Mouse (Mus musculus): ENCODE measurements at regions not wholly inside any gene's neighbourhood (a gene's known extent, or its start where the extent isn't known, plus 50 kb on each side); places are given as distances from the start of the nearest gene placed in this dataset.
A peak's percentile ranks its signal among the peaks of the same experiment; 100 is the strongest.
"Not testable (repeated sequence)": the region's sequence is repeated elsewhere in the genome, so short reads cannot be mapped to it uniquely, and the experiment has no call there.

DNA sequence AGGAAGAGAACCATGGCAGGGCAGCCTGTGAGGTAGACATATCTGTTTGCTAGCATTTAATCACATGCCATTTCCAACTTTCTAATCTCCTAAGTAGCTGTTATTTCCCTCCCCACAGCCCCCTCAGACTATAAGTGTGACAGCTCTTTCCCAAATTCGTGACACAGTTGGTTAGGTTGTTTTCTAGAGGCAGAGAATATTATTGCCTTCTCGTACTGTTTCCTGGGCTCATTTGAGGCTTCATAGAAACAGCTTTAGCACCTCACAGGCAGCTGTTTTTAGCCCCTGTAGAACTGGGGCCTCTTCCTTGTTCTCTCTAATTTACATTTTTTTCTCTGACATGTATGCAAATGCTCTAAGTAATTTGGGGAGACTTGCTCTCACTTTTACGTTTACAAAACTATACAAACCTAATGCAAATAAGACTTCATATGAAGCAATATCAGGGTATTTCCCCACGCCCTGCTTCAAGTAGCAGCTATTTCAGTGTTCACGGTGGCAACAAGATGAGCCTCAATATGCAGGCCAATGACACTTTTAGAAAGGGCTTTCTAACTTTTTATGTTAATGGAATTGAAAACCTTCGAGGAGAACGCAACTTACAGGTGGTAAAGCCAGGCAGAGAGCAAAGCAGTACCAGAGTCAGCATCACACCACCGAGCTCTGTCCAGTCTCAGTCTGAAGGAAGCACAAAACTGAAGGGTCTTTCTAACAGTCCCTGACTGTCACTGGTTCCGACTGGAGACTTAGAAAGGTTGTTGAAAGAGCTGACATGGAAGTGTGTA, 79.4 kb downstream of the Fam43a start:
- DNase-seq (ENCODE audit: extremely low spot score in 1 of 2, low spot score in 2 of 2), result no peak
- intact Hi-C loops (cut with DNase I), result no loop called here

DNA sequence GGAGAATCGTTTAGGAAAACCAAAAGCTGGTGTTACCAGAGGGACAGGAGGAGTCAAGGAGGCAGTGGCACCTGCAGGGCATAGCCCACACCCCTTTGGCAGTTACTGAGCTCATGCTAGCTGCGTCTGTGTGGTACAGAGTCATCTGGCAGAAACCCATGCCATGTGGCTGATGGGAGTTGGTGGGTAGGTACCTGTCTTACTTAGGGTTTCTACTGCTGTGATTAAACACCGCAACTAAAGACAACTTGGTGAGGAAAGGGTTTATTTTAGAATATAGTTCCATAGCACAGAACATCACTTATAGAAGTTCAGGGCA, 79.9 kb downstream of the Fam43a start:
- DNase-seq (ENCODE audit: extremely low spot score in 1 of 2, low spot score in 2 of 2), result no peak
- intact Hi-C loops (cut with DNase I), result no loop called here

DNA sequence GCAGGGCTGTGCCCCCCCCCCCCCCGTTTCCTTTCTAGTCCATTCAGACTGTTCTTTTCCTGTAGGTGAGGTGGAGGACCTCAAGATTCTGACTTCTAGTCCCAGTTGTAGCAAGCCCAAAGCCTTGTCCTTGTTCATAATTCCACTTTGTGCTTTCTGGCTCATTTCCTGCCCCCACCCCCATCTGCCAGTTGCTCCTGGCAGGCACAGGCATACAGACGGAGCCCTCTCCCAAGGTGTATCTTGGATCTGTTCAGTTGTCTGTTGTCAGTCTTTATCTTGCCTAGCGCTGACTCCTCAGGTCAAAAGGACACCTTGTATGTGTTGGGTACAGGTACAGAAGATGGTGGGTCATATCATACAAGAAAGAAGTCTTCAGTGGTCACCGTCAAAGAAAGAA, 81.9 kb downstream of the Fam43a start:
- no peak for DNase-seq (ENCODE audit: extremely low spot score in 1 of 2, low spot score in 2 of 2)
- intact Hi-C loops (cut with DNase I), result no loop called here

DNA sequence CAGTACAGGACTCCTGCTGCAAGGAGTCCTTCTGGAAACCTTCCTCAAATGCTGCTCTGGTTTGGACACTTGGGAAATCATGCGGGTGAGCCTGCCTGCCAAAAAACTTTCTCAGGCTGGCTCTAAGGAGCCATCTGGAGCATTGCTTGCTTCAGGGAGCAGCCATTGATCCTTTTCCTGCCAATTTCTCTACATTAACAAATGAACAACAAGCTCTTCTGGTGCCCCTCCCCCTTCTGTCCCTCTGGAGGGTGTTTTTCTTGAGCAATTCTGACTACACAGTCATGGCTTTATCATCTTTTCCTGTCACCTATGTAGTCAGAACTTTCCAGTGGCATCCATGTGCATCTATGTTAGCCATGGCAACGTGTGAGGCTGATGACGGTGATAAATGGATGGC, 84.5 kb downstream of the Fam43a start:
- intact Hi-C loops (cut with DNase I), result no loop called here
- peak in 1 of 2 experiments; percentile 71 for DNase-seq (ENCODE audit: extremely low spot score in 1 of 2, low spot score in 2 of 2)

DNA sequence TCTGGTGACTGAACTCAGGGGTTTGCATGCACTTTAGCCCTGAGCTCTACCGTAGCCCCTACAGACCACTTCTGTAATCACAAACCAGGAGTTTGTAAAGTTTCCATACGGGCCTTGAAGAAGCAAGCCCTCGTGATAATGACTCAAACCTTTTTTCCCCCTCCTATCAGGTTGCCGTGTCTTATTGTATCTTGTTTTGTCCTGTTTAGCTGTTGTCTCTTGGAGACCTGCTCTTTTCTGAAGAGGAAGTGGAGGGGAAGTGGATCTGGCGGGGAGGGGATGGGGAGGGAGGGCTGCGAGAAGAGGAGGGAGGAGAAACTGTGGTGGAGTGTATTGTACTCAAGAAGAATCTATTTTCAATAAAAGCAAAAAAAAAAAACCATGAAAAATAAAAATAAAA, 87.0 kb downstream of the Fam43a start:
- DNase-seq (ENCODE audit: extremely low spot score in 1 of 2, low spot score in 2 of 2), result no peak
- intact Hi-C loops (cut with DNase I), result no loop called here

DNA sequence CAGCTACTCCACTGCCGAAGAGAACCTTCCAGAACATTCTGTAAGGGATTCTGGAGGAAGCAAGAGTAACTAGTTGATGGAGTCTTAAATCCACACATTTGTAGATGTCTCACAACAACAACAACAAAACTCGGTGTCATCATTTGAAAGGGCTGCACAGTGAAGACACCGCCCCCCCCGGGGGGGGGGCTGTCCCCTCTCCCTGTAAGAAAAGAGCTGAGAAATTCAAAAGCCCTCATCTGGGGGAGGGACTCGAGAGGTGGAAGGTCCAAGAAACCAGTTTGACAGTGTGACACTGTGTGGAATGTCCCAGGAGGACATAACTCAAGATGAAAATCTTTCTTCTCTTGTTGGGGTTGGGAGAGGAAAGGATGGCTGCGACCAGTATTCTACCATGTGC, 87.7 kb downstream of the Fam43a start:
- intact Hi-C loops (cut with DNase I), result no loop called here
- DNase-seq (ENCODE audit: extremely low spot score in 1 of 2, low spot score in 2 of 2), result no peak

DNA sequence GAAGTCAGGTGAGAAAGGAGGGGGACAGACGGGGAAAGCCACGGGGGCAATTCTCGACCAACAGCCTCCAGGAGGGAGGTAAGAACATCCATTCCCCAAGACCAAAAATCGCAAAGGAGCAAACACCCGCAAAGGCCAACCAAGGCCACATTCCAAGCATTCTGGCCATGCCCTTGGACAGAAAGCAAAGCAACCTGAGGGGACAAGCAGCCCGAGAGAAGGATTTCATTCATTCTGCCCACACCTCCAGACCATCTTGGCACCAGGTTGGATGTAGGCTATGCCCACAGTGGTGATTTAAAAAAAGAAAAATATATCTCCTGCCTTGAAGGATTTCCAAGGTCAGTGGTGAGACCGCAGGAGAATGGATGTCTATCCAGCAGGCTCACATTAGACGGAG, 88.2 kb downstream of the Fam43a start:
- intact Hi-C loops (cut with DNase I), result no loop called here
- no peak for DNase-seq (ENCODE audit: extremely low spot score in 1 of 2, low spot score in 2 of 2)

DNA sequence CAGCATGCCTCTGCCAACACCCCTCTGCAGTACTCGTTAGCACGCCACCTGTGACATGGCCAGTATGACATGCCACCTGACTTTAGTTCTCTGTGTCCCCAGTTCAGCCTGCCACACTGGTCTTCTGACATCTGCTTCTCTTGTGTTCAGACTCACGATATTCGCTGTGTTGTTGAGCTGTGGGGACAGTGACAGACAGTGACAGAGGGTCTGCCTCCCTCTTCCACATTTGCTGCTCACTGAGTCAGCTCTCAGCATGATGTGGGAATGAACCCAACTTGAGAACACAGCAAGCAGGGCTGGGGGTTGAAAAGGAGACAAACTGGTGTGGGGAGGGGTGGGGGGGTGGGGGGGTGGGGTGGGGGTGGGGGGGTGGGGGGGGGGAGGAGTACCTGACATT, 91.0 kb downstream of the Fam43a start:
- intact Hi-C loops (cut with DNase I), result no loop called here
- DNase-seq (ENCODE audit: extremely low spot score in 1 of 2, low spot score in 2 of 2), result no peak

DNA sequence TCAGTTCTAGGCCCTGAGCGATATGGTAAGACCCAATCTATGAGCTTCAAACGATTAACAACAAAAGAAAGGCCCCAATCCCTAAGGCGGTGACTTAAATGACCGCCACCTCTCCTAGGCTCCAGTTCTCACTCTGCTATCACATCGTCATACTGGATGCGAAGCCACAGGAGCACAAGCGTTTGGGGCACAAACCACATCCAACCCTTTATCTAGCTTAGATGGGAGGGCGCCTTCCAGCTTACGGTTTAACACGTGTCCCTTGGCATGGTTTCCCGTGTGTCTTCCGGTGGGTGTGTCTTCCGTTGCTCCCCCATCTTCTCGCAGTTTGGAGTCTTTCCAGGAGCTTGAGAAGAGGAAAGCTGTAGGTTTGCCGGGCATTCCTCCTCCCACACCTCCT, 92.4 kb downstream of the Fam43a start:
- no peak for DNase-seq (ENCODE audit: extremely low spot score in 1 of 2, low spot score in 2 of 2)
- intact Hi-C loops (cut with DNase I), result no loop called here

DNA sequence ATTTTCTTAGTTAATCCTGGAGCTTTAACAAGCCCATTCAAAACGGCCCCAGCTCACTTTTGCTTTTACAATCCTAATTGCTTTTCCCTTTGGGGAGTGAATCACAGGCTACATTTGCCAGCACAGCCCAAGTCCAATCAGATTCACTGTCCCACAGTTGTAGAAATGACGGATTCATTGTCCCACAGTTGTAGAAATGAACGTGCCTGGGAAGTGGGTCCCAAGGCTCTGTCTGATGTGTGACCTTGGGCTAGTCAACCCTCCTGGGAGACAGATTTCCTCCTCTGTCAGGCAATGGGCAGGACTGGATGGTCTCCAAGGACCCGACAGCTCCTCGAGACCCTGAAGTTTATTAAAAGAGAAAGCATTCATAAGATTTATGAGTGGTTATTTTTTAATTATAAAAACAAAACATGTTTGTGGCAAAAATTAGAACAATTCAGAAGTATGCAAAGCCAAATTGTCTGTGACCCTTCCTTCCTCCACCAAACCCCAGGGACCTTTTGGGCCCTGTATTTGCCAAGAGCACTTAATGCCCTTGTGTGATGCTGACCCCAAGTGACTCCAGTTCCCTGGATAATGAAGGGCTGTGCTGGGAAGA, 93.1 kb downstream of the Fam43a start:
- DNase-seq (ENCODE audit: extremely low spot score in 1 of 2, low spot score in 2 of 2), result no peak
- intact Hi-C loops (cut with DNase I), result no loop called here

DNA sequence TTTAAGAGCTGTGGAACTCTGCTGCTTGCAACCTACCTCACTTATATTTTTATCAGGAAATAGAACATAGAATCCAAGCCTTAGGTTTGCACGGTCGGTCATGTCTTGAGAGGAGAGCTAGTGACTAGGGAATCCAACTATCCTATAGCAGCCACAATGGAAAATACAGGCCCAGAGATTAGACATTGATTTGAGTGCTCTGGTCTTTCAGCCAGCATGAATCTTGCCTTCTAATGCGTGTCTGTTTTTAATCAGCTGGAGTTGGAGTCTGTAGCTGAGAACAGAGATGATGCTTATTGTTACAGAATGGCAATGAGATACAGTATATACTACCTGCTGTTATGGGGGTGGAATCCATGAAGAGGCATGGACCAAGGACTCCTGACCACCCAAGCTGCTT, 93.7 kb downstream of the Fam43a start:
- DNase-seq (ENCODE audit: extremely low spot score in 1 of 2, low spot score in 2 of 2), result no peak
- intact Hi-C loops (cut with DNase I), result no loop called here

DNA sequence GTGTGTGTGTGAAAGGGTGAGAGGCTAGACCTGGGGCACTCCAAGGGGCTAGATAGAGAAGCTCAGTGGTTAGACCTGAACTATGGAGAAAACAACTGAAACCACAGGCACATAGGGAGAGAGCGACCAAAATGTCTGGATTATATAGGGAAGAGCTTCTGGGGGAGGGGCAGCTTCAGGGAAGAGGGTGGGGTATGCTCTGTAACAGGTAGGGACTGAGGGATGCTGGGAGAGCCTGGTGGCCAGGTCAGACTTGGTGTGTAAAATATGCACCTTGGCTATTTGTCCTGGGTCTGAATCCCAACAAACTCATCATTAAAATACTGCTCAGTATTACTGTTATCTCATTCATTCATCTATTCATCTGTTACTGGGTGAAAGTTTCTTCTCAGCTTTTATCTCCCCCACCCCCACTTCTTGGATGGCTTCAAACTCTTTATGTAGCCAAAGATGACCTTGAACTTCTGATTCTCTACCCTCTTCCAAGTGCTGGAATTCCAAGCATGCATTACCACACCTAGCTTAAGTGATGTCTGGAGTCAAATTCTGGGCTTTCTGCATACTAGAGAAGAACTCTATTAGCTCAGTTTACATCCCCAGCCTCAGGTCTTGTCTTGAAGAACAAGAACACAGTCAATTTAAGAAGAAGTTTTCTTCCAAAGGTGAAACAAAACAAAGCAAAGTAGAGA, 94.5 kb downstream of the Fam43a start:
- no peak for DNase-seq (ENCODE audit: extremely low spot score in 1 of 2, low spot score in 2 of 2)
- intact Hi-C loops (cut with DNase I), result no loop called here

DNA sequence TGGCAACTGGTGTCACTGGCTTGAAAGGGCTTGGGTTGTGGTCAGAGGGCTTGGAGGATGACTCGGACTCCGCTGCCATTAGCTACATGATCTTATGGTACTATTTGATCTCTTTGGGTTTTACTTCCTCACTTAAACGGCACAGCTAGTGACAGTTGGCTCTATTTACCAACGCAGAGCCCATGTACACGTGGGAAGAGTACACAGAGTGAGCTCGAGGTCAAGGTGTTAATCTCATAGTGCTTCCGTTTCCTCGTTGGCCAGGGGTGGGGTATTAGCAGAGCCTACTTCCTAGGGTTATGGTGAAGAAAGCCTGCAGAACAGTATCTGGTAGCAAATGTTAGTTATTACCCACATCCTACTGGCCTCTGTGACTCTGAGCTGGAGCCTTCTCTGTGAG, 96.2 kb downstream of the Fam43a start:
- intact Hi-C loops (cut with DNase I), result no loop called here
- no peak for DNase-seq (ENCODE audit: extremely low spot score in 1 of 2, low spot score in 2 of 2)

DNA sequence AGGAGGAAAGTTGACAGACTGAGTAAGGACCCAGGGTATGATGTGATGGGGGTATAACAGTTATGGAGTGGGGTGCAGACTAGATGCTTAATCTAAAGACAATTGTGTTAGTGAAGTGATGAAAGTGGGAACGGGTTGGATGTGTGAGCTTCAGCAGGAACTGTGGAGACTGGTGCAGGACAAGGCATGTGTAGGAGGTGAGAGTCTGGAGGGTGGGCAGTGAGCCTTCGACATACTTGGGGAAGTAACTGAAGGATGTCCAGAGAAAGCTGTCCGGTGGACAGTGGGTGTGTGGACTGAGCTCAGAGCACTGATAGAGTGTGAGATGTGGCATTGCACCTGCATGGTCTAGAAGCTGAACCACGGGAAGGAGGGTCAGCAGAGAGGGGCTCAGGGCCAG, 97.7 kb downstream of the Fam43a start:
- intact Hi-C loops (cut with DNase I), result no loop called here

DNA sequence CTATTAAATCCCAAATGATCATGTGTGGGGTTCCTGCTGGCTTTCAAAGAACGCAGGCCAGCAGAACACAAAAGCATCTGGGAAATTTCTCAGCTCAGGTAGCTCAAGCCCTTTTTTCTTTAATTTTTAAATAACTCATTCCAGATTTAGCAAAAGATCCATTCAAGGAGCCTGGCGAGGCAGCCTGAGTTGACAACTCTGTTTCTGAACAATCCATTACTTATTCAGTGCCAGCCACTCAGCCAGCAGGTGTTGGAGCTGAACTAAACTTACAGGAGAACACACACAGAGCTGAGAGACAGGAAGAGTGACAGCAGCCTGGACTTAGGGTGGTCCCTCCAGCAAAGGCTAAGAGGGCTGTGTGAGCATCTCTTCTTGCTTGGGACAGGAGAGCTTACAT, 98.3 kb downstream of the Fam43a start:
- intact Hi-C loops (cut with DNase I), result no loop called here

More for the DNA sequence above, 97.7 kb downstream of the Fam43a start:
- no peak for DNase-seq (ENCODE audit: extremely low spot score in 1 of 2, low spot score in 2 of 2)

DNA sequence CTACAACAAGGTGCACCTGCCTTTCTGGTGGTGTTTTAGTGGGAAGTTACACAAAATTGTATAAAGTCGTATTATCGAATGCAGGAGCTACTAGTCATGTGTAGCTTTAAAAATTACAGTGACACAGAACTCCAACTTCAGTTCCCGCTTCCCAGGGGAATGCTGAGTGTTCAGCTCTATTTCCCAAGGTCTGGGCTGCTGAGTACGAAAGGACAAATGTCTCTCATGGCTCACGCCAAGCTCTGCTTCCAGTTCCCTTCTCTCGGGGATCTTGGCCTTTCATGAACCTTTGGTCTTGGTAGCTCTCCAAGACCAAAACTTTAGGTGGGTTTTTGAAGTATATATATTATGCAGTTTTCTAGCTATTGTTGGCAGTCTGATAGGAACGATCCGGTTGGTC, 104.3 kb downstream of the Fam43a start:
- intact Hi-C loops (cut with DNase I), result no loop called here
- DNase-seq (ENCODE audit: extremely low spot score in 1 of 2, low spot score in 2 of 2), result no peak

More for the DNA sequence above, 98.3 kb downstream of the Fam43a start:
- peak in 1 of 2 experiments; percentile 10 for DNase-seq (ENCODE audit: extremely low spot score in 1 of 2, low spot score in 2 of 2)

DNA sequence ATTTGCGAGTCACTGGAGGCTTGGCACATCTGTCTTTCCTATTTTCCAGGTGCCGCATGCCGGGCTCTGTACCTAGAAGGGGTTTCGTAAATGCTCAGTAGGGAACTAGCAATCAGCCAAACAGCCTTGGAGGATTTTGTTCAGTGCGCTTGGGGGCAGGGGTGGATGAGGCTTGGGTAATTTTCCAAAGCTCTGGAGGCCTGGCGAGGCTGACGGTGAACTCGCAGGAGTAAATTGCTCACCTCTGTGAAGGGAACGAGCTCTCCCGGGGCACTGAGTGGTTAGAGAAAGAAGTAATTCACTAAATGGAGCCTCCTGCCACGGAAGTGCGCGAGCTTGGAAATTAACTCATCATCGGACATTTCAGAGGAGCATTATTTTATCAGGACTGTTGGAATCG, 110.0 kb downstream of the Fam43a start:
- DNase-seq (ENCODE audit: extremely low spot score in 1 of 2, low spot score in 2 of 2), result no peak
- intact Hi-C loops (cut with DNase I), result no loop called here

DNA sequence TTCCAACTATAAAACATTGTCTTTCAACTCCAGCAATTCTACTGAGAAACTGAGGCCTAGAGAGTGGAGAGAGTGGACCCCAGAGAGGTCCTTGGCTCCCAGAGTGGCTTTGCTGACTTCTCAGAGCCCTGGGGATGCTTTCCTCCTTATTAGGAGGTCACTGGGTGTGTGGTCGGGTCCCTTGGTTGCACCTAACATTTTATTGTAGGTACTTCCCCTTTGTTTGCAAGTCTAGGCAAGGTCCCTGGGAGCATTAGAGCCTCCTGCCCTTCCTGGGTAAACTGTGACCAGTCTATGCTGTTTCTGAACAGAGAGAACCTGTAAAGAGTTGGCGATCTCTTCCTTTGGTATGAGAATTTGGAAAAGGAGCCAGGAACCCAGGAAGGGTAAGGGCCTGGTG, 110.5 kb downstream of the Fam43a start:
- DNase-seq (ENCODE audit: extremely low spot score in 1 of 2, low spot score in 2 of 2), result no peak

DNA sequence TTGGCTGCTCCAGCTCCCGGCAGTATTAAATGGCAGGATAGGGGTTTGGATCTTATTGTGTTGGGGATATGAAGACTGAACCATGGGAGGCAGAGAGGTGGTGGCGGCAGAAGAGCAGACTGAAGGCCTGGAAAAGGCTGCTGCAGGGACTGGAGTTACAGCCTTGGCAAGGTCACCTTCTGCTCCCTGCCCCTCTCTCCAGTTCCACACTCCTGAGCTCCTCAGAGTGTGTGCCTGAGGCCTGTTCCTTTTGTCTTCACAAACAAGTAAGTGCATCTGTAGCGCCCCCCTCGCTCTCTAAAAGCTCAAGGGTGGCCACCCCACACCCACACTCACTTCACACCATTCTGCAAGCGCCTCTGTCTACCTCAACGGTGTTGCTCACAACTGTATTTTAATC, 113.0 kb downstream of the Fam43a start:
- DNase-seq (ENCODE audit: extremely low spot score in 1 of 2, low spot score in 2 of 2), result no peak
- intact Hi-C loops (cut with DNase I), result no loop called here

More for the DNA sequence above, 110.5 kb downstream of the Fam43a start:
- intact Hi-C loops (cut with DNase I), result no loop called here

DNA sequence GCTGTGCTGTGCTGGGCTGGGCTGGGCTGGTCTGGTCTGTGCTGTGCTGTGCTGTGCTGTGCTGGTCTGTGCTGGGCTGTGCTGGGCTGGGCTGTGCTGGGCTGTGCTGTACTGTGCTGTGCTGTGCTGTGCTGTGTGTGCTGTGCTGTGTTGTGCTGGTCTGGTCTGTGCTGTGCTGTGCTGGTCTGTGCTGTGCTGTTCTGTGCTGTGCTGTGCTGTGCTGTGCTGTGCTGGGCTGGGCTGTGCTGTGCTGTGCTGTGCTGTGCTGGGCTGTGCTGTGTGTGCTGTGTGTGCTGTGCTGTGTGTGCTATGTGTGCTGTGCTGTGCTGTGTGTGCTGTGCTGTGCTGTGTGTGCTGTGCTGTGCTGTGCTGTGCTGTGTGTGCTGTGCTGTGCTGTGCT, 118.1 kb downstream of the Fam43a start:
- DNase-seq (ENCODE audit: extremely low spot score in 1 of 2, low spot score in 2 of 2); intact Hi-C loops (cut with DNase I): not testable (repeated sequence)
